Mouse (Mus musculus) CD4-positive naive resting alpha-beta T cell, adult 57 days (primary cell): ENCODE measurements around the gene 4930522H14Rik. TPM values are rescaled to one million over a fixed set of nuclear protein-coding genes. Genes with fewer than 3 reads are reported as not detected.

Source experiments
- total RNA-seq: library from RNA; stranded (reverse); gene quantifications from one replicate; pipeline ENCODE4 v1.2.4, GENCODE M21; 2023

4930522H14Rik gene
- not detected for total RNA-seq

DNA sequence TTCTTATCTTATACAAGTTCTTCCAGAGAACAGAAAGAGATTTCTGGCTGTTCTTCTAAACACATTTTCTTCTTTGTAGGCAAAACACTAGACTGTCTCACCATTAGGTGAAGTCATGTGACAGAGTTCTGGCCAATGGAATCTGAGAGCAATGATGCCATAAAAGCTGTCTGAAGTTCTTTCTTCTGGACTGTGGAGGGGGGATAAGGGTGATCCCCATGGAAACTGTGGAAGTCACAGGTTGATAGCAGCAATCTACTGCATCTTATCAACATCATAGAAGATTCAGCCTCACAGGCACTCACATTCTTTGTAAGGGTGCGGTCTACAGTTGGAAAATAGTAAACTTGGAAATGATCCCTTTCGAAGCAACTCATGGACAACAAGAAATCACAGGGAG lies at the start of gene 4930522H14Rik:
TSS of gene 4930522H14Rik (minus strand) at position 187 of the 400 bp plus-strand sequence.

DNA sequence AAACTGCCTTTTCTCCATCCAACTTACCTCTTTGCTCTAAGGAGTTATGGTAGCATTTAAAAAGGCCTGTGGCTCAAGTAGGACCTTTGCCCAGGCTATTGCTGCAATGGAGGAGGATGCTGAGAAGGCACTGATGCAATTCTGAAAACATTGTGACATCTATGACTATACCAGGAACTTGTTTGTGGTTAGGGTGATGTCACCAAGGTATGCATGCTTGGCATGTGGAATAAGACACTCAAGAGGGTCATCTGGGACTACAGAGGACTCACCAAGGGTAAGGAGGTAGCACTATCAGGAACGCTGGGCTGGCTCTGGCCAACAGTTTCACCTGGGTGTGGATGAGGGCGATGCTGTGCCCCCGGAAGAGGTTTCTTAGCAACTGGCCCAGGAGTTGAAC lies 46.5 kb downstream of the 4930522H14Rik start, which contains the start of gene Rnf11:
TSS of gene Rnf11 (minus strand) at position 108 of the 400 bp plus-strand sequence.

Other genes starting within 250 kb of the 4930522H14Rik start
- not detected for gene Ttc39a, start 124.7 kb downstream of the 4930522H14Rik start, total RNA-seq
- gene Rnf11, start 46.6 kb downstream of the 4930522H14Rik start, total RNA-seq = 15.4 TPM
- gene Cdkn2c, start 135.9 kb upstream of the 4930522H14Rik start, total RNA-seq = 3.5 TPM
- gene Faf1, start 145.3 kb upstream of the 4930522H14Rik start, total RNA-seq = 26.4 TPM